ENCODE assay signal across 8 mouse cellular contexts in the genomic region with DNA sequence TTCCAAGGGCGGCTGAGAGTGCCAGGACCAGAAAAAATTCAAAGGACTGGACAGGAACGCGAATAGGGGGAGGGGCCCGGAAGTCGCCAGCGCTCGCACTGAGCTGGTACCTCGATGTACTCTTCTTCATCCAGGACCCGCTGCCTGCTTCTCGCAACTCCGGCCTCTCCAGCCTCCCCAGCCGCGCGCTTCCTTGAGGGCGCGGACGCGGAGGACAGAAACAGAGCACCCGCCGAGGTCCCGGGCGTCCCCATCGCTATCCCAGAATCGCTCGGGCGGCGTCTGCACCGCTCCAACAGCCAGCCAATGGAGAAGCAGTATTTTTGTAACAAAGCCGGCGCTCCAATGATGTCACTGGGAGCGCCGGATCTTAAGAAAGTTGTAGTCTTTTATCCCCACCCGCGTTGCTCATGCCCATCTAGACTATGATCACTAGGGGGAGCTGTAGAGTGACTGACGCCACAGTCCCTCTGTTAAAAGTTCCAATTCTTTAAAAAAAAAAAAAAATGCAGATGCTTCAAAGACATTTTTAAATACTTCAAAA. TPM values are rescaled to one million over a fixed set of nuclear protein-coding genes. Genes with fewer than 3 reads are reported as not detected.
DNase-seq lines count a peak whose midpoint lies in the region; ATAC-seq and TF ChIP-seq lines count a peak whose summit lies in the region.

Gene Ess2 (minus strand): TSS at position 297 of the 544 bp plus-strand sequence.

- peak within 1 kb of the TSS; percentile 96 for H3K4me2 ChIP-seq in heart, embryonic 11.5 days
- H3K4me2 ChIP-seq in kidney, embryonic 16.5 days (replicated peaks; ENCODE audit: low read depth, low read length) = peak within 1 kb of the TSS; percentile 97
- peak within 1 kb of the TSS; percentile 98 for H3K4me2 ChIP-seq in myocyte (ENCODE audit: low read depth)

- H3ac ChIP-seq in C2C12 (ENCODE audit: control insufficient read depth, insufficient read length, low read depth) (peak within 1 kb of the TSS; percentile 95), myocyte (ENCODE audit: control insufficient read depth, insufficient read length) (peak within 1 kb of the TSS; percentile 53)

- DNase-seq in brain, embryonic 14.5 days (ENCODE audit: low read depth) = peak; percentile 99
- peak; percentile 85 for DNase-seq in liver, adult 2 months (ENCODE audit: extremely low read depth, low read depth, low spot score)
- peak; percentile 96 for DNase-seq in splenic B cell, adult 2 months (ENCODE audit: low read depth, low spot score)

- H3K9me3 ChIP-seq in erythroblast, embryonic 14.5 days (ENCODE audit: control insufficient read depth, low read length) = peaks cover 20% of the 10 kb centered on the region
- H3K9me3 ChIP-seq in heart, embryonic 11.5 days (replicated peaks; ENCODE audit: control insufficient read depth, low read length) = no peaks in the 10 kb centered on the region
- no peaks in the 10 kb centered on the region for H3K9me3 ChIP-seq in kidney, embryonic 16.5 days (ENCODE audit: low read length)

- H3K79me2 ChIP-seq in C2C12 (ENCODE audit: control insufficient read depth, insufficient read depth) (peaks cover 25% of the 10 kb centered on the region), myocyte (ENCODE audit: control insufficient read depth, insufficient read depth) (peaks cover 19% of the 10 kb centered on the region)
- peaks cover 4% of the 10 kb centered on the region; the same call in 1 of the 2 replicates for H3K79me2 ChIP-seq in liver, adult 2 months (ENCODE audit: control insufficient read depth, insufficient read depth, low read length)

- peak; percentile 84 for ATAC-seq in heart, embryonic 11.5 days (replicated peaks; ENCODE audit: insufficient number of reproducible peaks, low FRiP score, low TSS enrichment)
- peak; percentile 93 for ATAC-seq in kidney, embryonic 16.5 days (ENCODE audit: low FRiP score, low TSS enrichment)

- H3K27me3 ChIP-seq in C2C12 (ENCODE audit: control insufficient read depth, insufficient read depth, insufficient read length) (peaks cover 44% of the 10 kb centered on the region), myocyte (ENCODE audit: control insufficient read depth, insufficient read depth, insufficient read length) (peaks cover 43% of the 10 kb centered on the region)
- H3K27me3 ChIP-seq in erythroblast, embryonic 14.5 days (ENCODE audit: control insufficient read depth) = peaks cover 46% of the 10 kb centered on the region
- peaks cover 45% of the 10 kb centered on the region for H3K27me3 ChIP-seq in heart, embryonic 11.5 days (ENCODE audit: control insufficient read depth, insufficient read depth, low read length)
- peaks cover 46% of the 10 kb centered on the region for H3K27me3 ChIP-seq in kidney, embryonic 16.5 days (ENCODE audit: insufficient read depth, low read length)
- peaks cover 11% of the 10 kb centered on the region for H3K27me3 ChIP-seq in liver, adult 2 months (ENCODE audit: control insufficient read depth, insufficient read depth, low read length)
- no peaks in the 10 kb centered on the region; the same call in 1 of the 2 replicates for H3K27me3 ChIP-seq in splenic B cell, adult 2 months (ENCODE audit: control insufficient read depth, insufficient read depth, low read length, poor library complexity, severe bottlenecking)

- peak; percentile 44 for TF ChIP-seq CTCF in C2C12 (IDR thresholded peaks at IDR 0.05; ENCODE audit: control insufficient read depth, insufficient read depth, insufficient read length)
- TF ChIP-seq CTCF in brain, embryonic 14.5 days (IDR thresholded peaks at IDR 0.05; ENCODE audit: borderline replicate concordance, extremely low read depth, insufficient read depth, insufficient read length) = peak; percentile 75; the same call in 1 of the 2 replicates
- peak; percentile 64; the same call in 1 of the 2 replicates for TF ChIP-seq CTCF in liver, adult 2 months (IDR thresholded peaks at IDR 0.05; ENCODE audit: low read depth, low read length)

- H3K79me3 ChIP-seq in C2C12 (ENCODE audit: low read depth) = peaks cover 15% of the 10 kb centered on the region

- H3K27ac ChIP-seq in heart, embryonic 11.5 days (ENCODE audit: low read depth, low read length) = 0 out of 2 replicates have a peak within 1 kb of the TSS, but pooled peaks have one; percentile 7
- no peak within 1 kb of the TSS for H3K27ac ChIP-seq in kidney, embryonic 16.5 days (ENCODE audit: low read length)
- H3K27ac ChIP-seq in liver, adult 2 months (replicated peaks; ENCODE audit: insufficient read depth, low read depth, low read length) = peak within 1 kb of the TSS; percentile 76

- H3K4me1 ChIP-seq in erythroblast, embryonic 14.5 days (ENCODE audit: control insufficient read depth) = peaks cover 22% of the 10 kb centered on the region
- H3K4me1 ChIP-seq in heart, embryonic 11.5 days (ENCODE audit: control insufficient read depth, insufficient read depth, low read length) = peaks cover 11% of the 10 kb centered on the region
- H3K4me1 ChIP-seq in kidney, embryonic 16.5 days (ENCODE audit: insufficient read depth, low read length) = peaks cover 21% of the 10 kb centered on the region
- peaks cover 4% of the 10 kb centered on the region; the same call in 1 of the 2 replicates for H3K4me1 ChIP-seq in liver, adult 2 months (ENCODE audit: control insufficient read depth, insufficient read depth, low read length)

- H3K4me3 ChIP-seq in C2C12 (ENCODE audit: insufficient read depth, poor library complexity, severe bottlenecking) (peak within 1 kb of the TSS; percentile 76), myocyte (peak within 1 kb of the TSS; percentile 65)
- peak within 1 kb of the TSS; percentile 93 for H3K4me3 ChIP-seq in erythroblast, embryonic 14.5 days (replicated peaks)
- H3K4me3 ChIP-seq in heart, embryonic 11.5 days (ENCODE audit: low read depth, low read length) = peak within 1 kb of the TSS; percentile 70
- H3K4me3 ChIP-seq in kidney, embryonic 16.5 days (ENCODE audit: low read length) = peak within 1 kb of the TSS; percentile 94
- H3K4me3 ChIP-seq in liver, adult 2 months (ENCODE audit: insufficient read depth, low read depth, low read length) = peak within 1 kb of the TSS; percentile 97

- WGBS in heart, embryonic 11.5 days (ENCODE audit: insufficient replicate concordance) = under 1% methylated on average over 35 of the region's 35 CpGs
- 0% methylated on average over 35 of the region's 35 CpGs for WGBS in kidney, embryonic 16.5 days
- WGBS in liver, adult 2 months = under 1% methylated on average over 35 of the region's 35 CpGs

- H3K36me3 ChIP-seq in C2C12 (ENCODE audit: control insufficient read depth, insufficient read depth) = peaks cover 31% of the 10 kb centered on the region
- peaks cover 34% of the 10 kb centered on the region for H3K36me3 ChIP-seq in erythroblast, embryonic 14.5 days (ENCODE audit: control insufficient read depth)
- peaks cover 21% of the 10 kb centered on the region for H3K36me3 ChIP-seq in heart, embryonic 11.5 days (ENCODE audit: control insufficient read depth, insufficient read depth, low read length)
- H3K36me3 ChIP-seq in kidney, embryonic 16.5 days (ENCODE audit: insufficient read depth, low read length) = peaks cover 26% of the 10 kb centered on the region
- H3K36me3 ChIP-seq in liver, adult 2 months (ENCODE audit: control insufficient read depth, insufficient read depth, low read length) = peaks cover 17% of the 10 kb centered on the region
- H3K36me3 ChIP-seq in myocyte (ENCODE audit: control insufficient read depth, insufficient read depth) = peaks cover 15% of the 10 kb centered on the region
- peaks cover 4% of the 10 kb centered on the region; the same call in 1 of the 2 replicates for H3K36me3 ChIP-seq in splenic B cell, adult 2 months (ENCODE audit: control insufficient read depth, insufficient read depth, low read length, poor library complexity, severe bottlenecking)

- peak within 1 kb of the TSS; percentile 79 for H3K9ac ChIP-seq in heart, embryonic 11.5 days (ENCODE audit: low read depth, low read length)
- peak within 1 kb of the TSS; percentile 75 for H3K9ac ChIP-seq in kidney, embryonic 16.5 days (replicated peaks; ENCODE audit: low read length)
- H3K9ac ChIP-seq in liver, adult 2 months (ENCODE audit: low read depth, low read length) = peak within 1 kb of the TSS; percentile 85

- TF ChIP-seq POLR2A in brain, embryonic 14.5 days (IDR thresholded peaks at IDR 0.05; ENCODE audit: borderline replicate concordance, extremely low read depth, insufficient read depth, insufficient read length, poor library complexity, severe bottlenecking) = peak; percentile 62; the same call in 1 of the 2 replicates
- TF ChIP-seq POLR2A in liver, adult 2 months (IDR thresholded peaks at IDR 0.05; ENCODE audit: extremely low read depth, insufficient read depth, low read length) = 0 out of 2 replicates have a peak, but pooled peaks have one; percentile 38
- TF ChIP-seq POLR2A in myocyte (IDR thresholded peaks at IDR 0.05; ENCODE audit: insufficient read length, low read depth) = peak; percentile 55

TF ChIP-seq in C2C12, 6 proteins besides CTCF, POLR2A, EP300 and RAD21:
- no peak for TF ChIP-seq USF1 (IDR thresholded peaks at IDR 0.05; ENCODE audit: low read depth)
- TF ChIP-seq MYOD1 (IDR thresholded peaks at IDR 0.05; ENCODE audit: control insufficient read depth, insufficient read length, low read depth) = no peak
- TF ChIP-seq MYOG (IDR thresholded peaks at IDR 0.05; ENCODE audit: control insufficient read depth, extremely low read depth, insufficient read length) = no peak
- peak; percentile 45 for TF ChIP-seq MAX (IDR thresholded peaks at IDR 0.05)
- no peak for TF ChIP-seq FOSL1 (IDR thresholded peaks at IDR 0.05; ENCODE audit: insufficient read depth, low read length, poor library complexity, severe bottlenecking)
TF ChIP-seq in C2C12: peak in this region for 1.

TF ChIP-seq in myocyte, 11 proteins besides CTCF, POLR2A, EP300 and RAD21:
- no peak for TF ChIP-seq MYOD1 (IDR thresholded peaks at IDR 0.05; ENCODE audit: control insufficient read depth in 1 of 3, insufficient read length in 2 of 3, low read depth in 2 of 3)
- peak; percentile 63 for TF ChIP-seq SRF (IDR thresholded peaks at IDR 0.05; ENCODE audit: control insufficient read depth, insufficient read length, low read depth)
- peak; percentile 59 for TF ChIP-seq POLR2AphosphoS2 (IDR thresholded peaks at IDR 0.05; ENCODE audit: insufficient read length, low read depth)

RNA-seq across cellular contexts. Expression of gene Ess2, which starts in this region (rescaled TPM):
- 21.2 TPM for polyA plus RNA-seq in C2C12 (2012; fragmentation: generic; extraction: Trizol)
- polyA plus RNA-seq in brain, embryonic 14.5 days (2012; rRNA removed) = 51.9 and 56.9 TPM in 2 replicates
- 2.0 and 2.1 TPM in 2 replicates for polyA plus RNA-seq in erythroblast, embryonic 14.5 days (2012)
- 27.2 and 29.8 TPM in 2 replicates for polyA plus RNA-seq in heart, embryonic 11.5 days (2014; fragmentation: Nextera tagmentation; extraction: Ambion mirVana)
- 40.7 and 44.8 TPM in 2 replicates for polyA plus RNA-seq in kidney, embryonic 16.5 days (2015; fragmentation: Nextera tagmentation; extraction: Ambion mirVana)
- total RNA-seq in liver, adult 2 months (2014; rRNA removed) = 3.4 and 3.9 TPM in 2 replicates
- polyA plus RNA-seq in liver, adult 2 months (2012; rRNA removed) = 6.0 and 8.7 TPM in 2 replicates
- polyA plus RNA-seq in myocyte (2012; fragmentation: generic; extraction: Trizol) = 17.4 TPM
